Mouse (Mus musculus): ENCODE results near the gene Dok7. TPM values are rescaled to one million over a fixed set of nuclear protein-coding genes. Genes with fewer than 3 reads are reported as not detected.
A peak's percentile ranks its signal among the peaks of the same experiment; 100 is the strongest.

The Dok7 gene
- total RNA-seq, 1 experiment from 2014 or later = not detected

DNA sequence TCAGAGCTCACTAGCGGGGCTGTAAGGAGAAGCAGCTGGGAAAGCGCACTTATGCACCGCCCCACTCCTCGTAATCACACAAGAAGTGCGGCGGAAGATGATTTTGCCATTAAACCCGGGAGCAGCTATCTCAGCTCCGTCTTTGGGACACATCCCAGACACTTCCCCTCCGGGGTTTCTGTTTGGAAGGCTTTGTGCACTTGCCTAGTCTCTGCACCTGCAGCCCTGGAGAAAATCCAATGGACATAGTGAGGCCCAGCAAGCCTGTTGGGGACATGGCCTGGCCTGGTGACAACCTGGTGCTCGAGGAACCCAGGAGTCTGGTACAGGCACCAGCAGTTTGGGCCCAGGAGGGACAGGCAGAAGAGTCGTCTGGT is 49.3 kb downstream of the Dok7 start:
- ATAC-seq (replicated peaks; ENCODE audit: low read depth, poor library complexity, severe bottlenecking) = peak; percentile 30; the same call in 1 of the 2 replicates

DNA sequence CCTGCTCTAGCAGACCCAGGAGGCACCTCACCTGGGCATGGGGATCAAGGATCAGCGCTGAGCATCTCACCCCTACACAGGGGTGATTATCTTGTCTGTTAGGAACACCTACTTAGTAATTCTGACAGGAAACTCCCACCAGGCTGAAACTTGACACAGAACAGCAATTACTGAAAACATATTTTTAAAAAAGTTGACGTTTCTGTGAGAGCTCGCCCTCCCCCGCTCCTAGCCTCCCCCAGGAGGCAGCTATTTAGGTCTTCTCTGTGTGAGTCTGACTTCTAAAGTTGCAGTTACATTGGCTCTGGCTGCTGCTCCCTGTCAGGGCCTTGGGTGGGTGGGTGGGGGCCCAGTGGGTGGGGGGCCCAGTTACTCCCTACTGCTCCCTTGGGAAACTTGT is 55.9 kb downstream of the Dok7 start:
- ATAC-seq (replicated peaks; ENCODE audit: low read depth, poor library complexity, severe bottlenecking) = no peak

DNA sequence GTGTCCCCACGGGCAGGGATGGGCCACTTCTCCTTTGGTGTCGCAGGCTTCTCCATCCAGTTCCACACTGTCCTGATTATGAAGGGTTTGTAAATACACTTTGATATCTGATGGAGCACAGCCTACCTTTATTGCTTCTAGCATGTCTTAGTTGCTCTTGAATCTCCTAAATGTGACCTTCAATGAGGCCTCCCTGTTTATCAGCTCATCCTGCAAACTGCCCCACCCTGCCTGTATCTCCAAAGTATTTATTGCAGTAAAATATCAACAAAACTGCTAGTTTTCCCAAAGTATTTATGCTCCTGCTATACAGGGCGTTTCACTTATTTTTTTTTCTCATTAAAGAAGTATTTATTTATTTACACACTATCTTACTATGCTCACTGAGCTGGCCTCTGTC is 59.4 kb downstream of the Dok7 start:
- no peak for ATAC-seq (replicated peaks; ENCODE audit: low read depth, poor library complexity, severe bottlenecking)

DNA sequence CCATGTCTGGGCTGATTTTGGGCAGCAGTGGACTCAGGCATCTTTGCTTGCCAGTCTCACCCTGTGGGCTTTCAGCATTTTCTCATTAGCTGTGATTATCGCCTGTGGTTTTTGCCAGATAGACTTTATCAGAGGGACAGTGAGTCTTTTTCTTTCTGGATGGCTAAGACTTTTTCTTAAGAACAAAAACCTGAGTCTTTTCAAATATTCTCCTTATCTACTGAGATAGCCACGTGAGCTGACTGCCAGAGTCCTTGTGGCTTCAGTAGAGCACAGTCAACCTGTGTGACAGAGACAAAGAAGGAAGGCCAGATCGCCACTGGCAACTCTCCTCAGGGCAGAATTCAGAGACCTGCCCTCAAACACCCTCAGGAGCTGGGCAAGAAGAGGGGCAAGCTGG is 61.1 kb downstream of the Dok7 start:
- no peak for ATAC-seq (replicated peaks; ENCODE audit: low read depth, poor library complexity, severe bottlenecking)

DNA sequence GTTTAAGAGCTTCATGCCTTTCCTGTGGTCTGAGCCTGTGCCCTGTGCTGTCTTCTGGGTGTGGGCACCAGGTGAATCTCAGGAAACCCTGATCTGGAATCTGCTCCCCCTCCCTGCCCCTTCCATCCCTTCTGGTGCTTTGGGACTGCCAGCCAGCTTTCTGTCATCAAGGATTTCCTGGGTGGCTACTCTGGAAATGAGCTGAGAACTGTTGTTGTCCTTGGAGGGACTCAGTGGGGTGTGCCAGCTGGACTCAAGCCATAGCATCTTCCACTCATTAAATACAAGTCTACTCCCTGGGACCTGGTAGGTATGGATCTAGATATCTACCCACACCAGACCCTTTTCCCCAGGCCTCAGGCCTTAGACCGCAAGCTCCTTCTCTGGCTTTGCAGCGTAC is 61.9 kb downstream of the Dok7 start:
- ATAC-seq (replicated peaks; ENCODE audit: low read depth, poor library complexity, severe bottlenecking) = no peak

DNA sequence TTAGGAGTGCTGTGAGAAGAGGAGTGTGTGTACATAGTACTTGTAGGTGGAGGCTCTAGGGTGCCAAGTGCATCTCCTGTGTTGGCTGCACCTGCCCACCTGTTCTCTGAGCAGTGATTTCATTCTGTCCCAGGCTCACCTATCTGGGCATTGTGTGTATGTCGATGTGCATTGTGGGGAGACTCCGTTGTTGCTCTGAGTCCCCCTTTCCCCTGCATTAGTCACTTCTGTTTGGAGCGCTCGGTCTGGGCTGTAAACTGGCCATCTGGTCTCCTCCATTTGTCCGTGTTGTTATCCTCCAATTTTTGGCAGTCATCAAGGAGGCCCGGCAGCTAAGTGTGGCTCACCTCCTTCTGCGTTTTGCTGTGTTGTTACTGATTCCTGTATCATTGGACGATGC is 63.5 kb downstream of the Dok7 start:
- no peak for ATAC-seq (replicated peaks; ENCODE audit: low read depth, poor library complexity, severe bottlenecking)

DNA sequence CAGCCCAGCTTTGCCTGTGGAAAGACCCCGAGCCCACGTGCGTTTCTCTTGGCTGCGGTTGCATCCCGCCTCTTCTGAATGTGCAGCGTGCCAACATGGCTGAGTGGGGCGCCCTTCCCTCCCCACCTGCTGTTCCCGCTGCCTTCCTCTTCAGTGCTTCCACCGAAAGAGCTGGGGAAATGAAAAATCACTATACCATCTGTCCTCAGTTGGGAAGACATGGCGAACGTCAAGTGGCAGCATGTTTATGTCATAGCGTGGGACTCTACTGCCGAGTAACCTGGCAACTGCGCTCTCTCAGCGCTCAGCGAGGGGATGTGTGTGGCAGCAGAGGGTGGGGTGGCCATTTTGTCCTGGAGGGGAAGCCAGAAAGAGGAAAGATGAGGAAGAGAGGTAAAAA is 72.6 kb downstream of the Dok7 start:
- ATAC-seq (replicated peaks; ENCODE audit: low read depth, poor library complexity, severe bottlenecking) = no peak

DNA sequence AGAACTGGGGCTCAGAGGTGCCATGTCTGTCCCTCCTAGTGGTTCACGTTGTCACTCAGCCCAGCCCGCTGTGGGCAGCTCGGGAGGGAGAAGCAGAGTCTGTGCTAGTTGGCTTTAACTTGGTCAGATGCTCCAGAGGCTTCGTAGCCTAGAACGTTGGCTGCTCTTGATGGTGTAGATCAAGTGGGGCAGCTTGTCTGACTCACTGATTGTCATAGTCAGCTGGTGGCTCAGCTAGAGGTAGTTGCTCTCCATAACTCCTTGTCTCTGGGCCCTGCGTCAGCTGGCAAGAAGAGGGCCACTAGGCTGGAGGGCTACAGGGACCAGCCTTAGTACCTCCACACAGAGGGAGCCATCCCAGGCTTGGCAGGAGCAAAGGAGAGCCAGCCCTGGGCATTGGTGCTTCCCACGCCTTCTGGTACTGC is 73.2 kb downstream of the Dok7 start:
- ATAC-seq (replicated peaks; ENCODE audit: low read depth, poor library complexity, severe bottlenecking) = no peak

DNA sequence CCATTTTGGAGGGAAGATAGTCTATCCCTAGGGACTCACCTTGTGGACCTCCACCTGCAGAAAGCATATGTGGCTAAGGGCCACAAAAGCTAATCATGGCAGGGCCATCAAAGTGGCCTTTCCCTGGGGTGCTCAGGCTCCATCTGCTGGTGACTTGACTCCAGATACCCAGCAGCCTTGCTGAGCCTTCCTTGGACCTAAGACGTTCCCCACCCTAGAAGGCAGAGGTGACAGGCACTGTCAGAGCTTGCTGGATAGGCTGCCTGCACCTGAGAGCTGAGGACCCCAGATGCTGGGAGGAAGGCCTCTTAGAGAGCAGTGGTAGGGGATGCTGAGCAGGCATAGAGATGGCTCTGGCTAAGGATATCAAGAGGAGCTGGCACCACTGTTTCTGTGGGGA is 74.7 kb downstream of the Dok7 start:
- 0 out of 2 replicates have a peak, but pooled peaks have one; percentile 28 for ATAC-seq (replicated peaks; ENCODE audit: low read depth, poor library complexity, severe bottlenecking)

DNA sequence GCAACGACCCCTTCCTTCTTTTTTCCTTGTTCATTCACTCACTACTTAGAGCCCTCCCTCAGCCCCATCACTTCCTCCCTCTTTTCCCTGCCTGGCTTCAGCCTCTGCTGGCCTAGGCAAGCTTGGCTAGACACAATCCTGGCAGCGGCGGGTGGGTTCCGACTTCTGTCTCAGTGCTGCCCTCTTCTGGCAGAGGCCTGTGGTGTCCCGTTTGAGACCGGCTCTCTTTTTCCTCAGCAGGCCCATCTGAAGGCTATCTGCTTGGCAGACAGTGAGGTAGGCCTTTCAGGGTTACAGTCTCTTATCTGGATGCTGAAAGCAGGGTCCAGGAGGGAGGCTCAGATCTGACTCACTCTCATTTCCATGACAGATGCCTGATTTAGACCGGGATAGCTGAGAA is 75.2 kb downstream of the Dok7 start:
- peak; percentile 90 for ATAC-seq (replicated peaks; ENCODE audit: low read depth, poor library complexity, severe bottlenecking)

DNA sequence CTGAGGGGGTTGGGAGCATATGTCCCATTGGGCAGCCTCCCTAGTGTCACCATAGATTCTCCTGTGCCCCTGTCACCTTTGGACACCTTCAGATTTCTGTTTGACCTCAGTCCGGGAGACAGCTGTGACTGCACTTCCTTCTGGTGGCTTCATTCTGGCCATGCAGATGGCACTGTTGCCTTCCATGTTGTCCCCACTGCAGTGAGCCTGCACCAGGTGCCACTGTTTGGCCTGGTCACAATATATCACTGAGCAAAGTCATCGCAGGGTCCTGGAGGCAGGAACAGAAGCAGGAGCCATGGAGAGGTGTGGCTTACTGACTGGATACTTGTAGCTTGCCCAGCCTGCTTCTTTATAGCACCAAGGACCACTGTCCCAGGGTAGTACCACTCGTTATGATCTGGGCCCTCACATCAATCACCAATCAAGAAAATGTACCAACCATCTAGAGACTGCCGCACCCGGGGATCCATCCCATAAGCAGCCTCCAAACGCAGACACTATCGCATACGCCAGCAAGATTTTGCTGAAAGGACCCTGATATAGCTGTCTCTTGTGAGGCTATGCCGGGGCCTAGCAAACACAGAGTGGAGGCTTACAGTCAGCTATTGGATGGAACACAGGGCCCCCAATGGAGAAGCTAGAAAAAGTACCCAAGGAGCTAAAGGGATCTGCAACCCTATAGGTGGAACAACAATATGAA is 75.9 kb downstream of the Dok7 start:
- no peak for ATAC-seq (replicated peaks; ENCODE audit: low read depth, poor library complexity, severe bottlenecking)

DNA sequence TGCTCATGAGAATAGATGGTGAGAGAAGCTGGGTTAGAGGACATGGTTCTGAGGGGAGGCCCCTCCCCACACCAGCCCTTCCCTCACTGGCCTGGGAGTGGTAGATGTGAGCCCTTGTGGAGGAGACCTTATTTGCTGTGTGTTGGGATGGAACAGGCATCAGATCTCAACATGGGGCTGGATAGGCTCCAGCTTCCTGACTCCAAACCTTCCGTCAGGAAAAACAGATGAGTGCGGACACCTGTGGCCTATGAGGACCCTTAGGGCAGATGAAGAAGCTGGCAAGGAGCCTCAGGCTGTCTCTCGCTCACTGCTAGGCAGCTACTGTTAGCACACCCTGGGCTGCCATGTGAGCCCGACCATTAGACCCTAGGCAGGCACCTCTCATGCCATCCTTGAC is 76.9 kb downstream of the Dok7 start:
- ATAC-seq (replicated peaks; ENCODE audit: low read depth, poor library complexity, severe bottlenecking) = no peak

DNA sequence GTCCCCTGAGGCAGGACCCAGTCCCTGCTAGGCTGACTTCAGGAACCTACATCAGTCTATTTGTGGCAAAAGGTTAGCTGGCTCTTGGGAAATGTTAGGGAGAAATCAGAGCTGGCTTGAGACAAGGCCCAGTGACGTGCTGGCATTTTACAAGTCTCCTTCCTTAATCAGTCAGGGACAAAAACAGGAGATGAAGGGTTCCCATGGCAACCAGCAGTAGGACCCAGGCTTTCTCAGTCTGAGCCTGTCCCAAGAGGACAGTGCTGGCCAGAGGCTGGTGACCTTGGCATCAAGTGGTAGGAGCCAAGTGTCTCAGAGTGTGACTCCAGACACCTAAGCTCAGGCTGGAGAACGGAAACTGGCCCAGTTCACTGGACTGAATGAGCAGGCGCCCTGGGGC is 77.7 kb downstream of the Dok7 start:
- no peak for ATAC-seq (replicated peaks; ENCODE audit: low read depth, poor library complexity, severe bottlenecking)

DNA sequence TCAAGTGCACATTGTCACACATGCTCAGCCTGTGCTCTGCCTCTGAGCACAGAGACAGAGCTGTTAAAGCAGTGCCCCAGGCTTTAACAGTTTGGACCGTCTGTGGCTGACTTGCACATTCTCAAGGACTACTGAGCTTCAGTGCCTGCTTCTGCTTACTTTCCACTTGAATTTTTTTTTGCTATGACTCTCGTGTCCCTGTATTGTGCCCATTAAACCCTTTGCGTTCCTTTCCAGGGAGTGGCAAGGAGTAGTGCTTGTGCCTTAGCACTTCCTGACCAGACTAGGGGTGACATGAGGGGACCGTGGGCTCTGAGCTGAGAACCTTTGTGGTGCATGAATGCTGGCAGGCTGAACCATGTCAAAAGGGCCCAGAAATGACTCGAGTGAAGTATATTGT is 79.3 kb downstream of the Dok7 start:
- ATAC-seq (replicated peaks; ENCODE audit: low read depth, poor library complexity, severe bottlenecking) = no peak

Other genes starting within 250 kb of the Dok7 start
- gene Msantd1, start 148.8 kb upstream of the Dok7 start, total RNA-seq (2017) = 1.0 and 2.7 TPM in 2 replicates
- gene Rgs12, start 107.3 kb upstream of the Dok7 start, total RNA-seq (2017) = 20.7 and 24.2 TPM in 2 replicates
- 0.18 and 1.1 TPM in 2 replicates for gene Hgfac, start 15.3 kb upstream of the Dok7 start, total RNA-seq (2017)
- 43.7 and 53.7 TPM in 2 replicates for gene Lrpap1, start 49.0 kb downstream of the Dok7 start, total RNA-seq (2017)
- not detected in 2 replicates for gene Adra2c, start 221.6 kb downstream of the Dok7 start, total RNA-seq (2017)